ENCODE assay signal across 8 mouse cellular contexts in the genomic region with DNA sequence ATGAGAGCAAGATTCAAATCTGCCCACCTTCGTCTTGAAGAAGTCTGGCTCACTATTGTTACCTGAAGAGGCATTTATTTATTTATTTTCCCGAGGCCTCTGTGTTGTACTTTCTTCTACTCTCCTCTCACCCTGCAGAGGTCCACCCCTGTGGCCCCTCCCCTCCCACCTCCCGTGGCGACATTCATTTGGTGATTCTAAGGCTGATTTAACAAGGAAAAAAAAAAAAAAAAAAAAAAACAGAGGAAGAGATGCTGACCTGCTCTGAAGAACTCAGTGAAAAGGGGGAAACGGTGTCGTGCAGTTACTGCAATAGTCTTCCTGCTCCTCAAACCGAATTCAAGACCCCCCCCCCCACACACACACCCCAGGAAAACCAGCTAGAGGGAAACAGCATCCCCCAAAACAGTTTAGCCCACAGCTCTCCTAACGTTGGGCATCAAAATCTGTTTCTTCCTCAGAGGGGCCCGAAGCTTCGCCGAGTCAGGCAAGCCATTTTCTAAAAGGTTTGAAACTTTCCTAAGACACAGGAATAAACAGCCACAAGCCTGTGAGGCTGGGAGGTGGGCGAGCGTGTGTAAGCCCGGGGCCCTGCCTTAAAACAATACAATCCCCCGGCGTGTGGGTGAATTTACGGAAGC. TPM values are rescaled to one million over a fixed set of nuclear protein-coding genes. Genes with fewer than 3 reads are reported as not detected.
DNase-seq lines count a peak whose midpoint lies in the region; ATAC-seq and TF ChIP-seq lines count a peak whose summit lies in the region.

No protein-coding gene starts in this region.

- no peak for DNase-seq in kidney, postnatal 0 days (ENCODE audit: low spot score)
- no peak for DNase-seq in kidney, postnatal 14 days
- DNase-seq in brain, embryonic 14.5 days (ENCODE audit: low read depth), result peak; percentile 63
- no peak for DNase-seq in midbrain, postnatal 0 days (ENCODE audit: low spot score)
- no peak for DNase-seq in right cerebral cortex, adult 18-20 months
- DNase-seq in T-cell, adult 2 months (ENCODE audit: low spot score), result no peak
- DNase-seq in frontal cortex, postnatal 14 days (ENCODE audit: low spot score in 2 of 2), result no peak

- under 1% methylated on average over 17 of the region's 17 CpGs for WGBS in kidney, postnatal 0 days
- 2% methylated on average over 17 of the region's 17 CpGs for WGBS in hindbrain, embryonic 15.5 days
- WGBS in midbrain, postnatal 0 days, result 1% methylated on average over 17 of the region's 17 CpGs

- no peak overlapping the region for H3K9ac ChIP-seq in kidney, postnatal 0 days (ENCODE audit: low read depth, low read length)
- peak overlapping the region; percentile 86 for H3K9ac ChIP-seq in hindbrain, embryonic 15.5 days
- peak overlapping the region; percentile 84 for H3K9ac ChIP-seq in midbrain, postnatal 0 days (replicated peaks; ENCODE audit: low read length, poor library complexity, severe bottlenecking)

- H3K4me1 ChIP-seq in kidney, postnatal 0 days (replicated peaks; ENCODE audit: insufficient read depth, low read length), result peaks cover 9% of the 10 kb centered on the region
- peaks cover 17% of the 10 kb centered on the region for H3K4me1 ChIP-seq in hindbrain, embryonic 15.5 days (replicated peaks)
- 0 out of 2 replicates have a peak, but pooled peaks cover 4% of the 10 kb centered on the region for H3K4me1 ChIP-seq in midbrain, postnatal 0 days (ENCODE audit: insufficient read depth, low read length)

- no peaks in the 10 kb centered on the region for H3K9me3 ChIP-seq in kidney, postnatal 0 days (replicated peaks; ENCODE audit: low read length)
- no peaks in the 10 kb centered on the region for H3K9me3 ChIP-seq in hindbrain, embryonic 15.5 days
- H3K9me3 ChIP-seq in midbrain, postnatal 0 days (ENCODE audit: low read length), result no peaks in the 10 kb centered on the region

- TF ChIP-seq CTCF in kidney, postnatal 0 days (IDR thresholded peaks at IDR 0.05; ENCODE audit: low read depth), result no peak
- TF ChIP-seq CTCF in brain, embryonic 14.5 days (IDR thresholded peaks at IDR 0.05; ENCODE audit: borderline replicate concordance, extremely low read depth, insufficient read depth, insufficient read length), result no peak
- no peak for TF ChIP-seq CTCF in midbrain, postnatal 0 days (IDR thresholded peaks at IDR 0.05)

- H3K4me3 ChIP-seq in kidney, postnatal 0 days (replicated peaks; ENCODE audit: low read depth, low read length), result peak overlapping the region; percentile 58
- peak overlapping the region; percentile 76 for H3K4me3 ChIP-seq in hindbrain, embryonic 15.5 days
- H3K4me3 ChIP-seq in midbrain, postnatal 0 days (ENCODE audit: low read depth, low read length), result peak overlapping the region; percentile 84

- no peak overlapping the region for H3K27ac ChIP-seq in kidney, postnatal 0 days
- peak overlapping the region; percentile 96 for H3K27ac ChIP-seq in hindbrain, embryonic 15.5 days (replicated peaks)
- peak overlapping the region; percentile 93 for H3K27ac ChIP-seq in midbrain, postnatal 0 days (ENCODE audit: low read depth, low read length)

- peaks cover 52% of the 10 kb centered on the region for H3K27me3 ChIP-seq in kidney, postnatal 0 days (ENCODE audit: insufficient read depth, low read length)
- H3K27me3 ChIP-seq in hindbrain, embryonic 15.5 days, result 0 out of 2 replicates have a peak, but pooled peaks cover 3% of the 10 kb centered on the region
- 0 out of 2 replicates have a peak, but pooled peaks cover 3% of the 10 kb centered on the region for H3K27me3 ChIP-seq in midbrain, postnatal 0 days (ENCODE audit: insufficient read depth, low read length)

- H3K4me2 ChIP-seq in kidney, postnatal 0 days (ENCODE audit: low read length), result peak overlapping the region; percentile 95
- H3K4me2 ChIP-seq in hindbrain, embryonic 15.5 days, result peak overlapping the region; percentile 93
- H3K4me2 ChIP-seq in midbrain, postnatal 0 days (ENCODE audit: low read depth, low read length, poor library complexity, severe bottlenecking), result peak overlapping the region; percentile 99

- no peaks in the 10 kb centered on the region for H3K36me3 ChIP-seq in kidney, postnatal 0 days (ENCODE audit: insufficient read depth, low read length)
- no peaks in the 10 kb centered on the region for H3K36me3 ChIP-seq in hindbrain, embryonic 15.5 days
- no peaks in the 10 kb centered on the region for H3K36me3 ChIP-seq in midbrain, postnatal 0 days (ENCODE audit: insufficient read depth, low read length)

- no peak for TF ChIP-seq POLR2A in brain, embryonic 14.5 days (IDR thresholded peaks at IDR 0.05; ENCODE audit: borderline replicate concordance, extremely low read depth, insufficient read depth, insufficient read length, poor library complexity, severe bottlenecking)

- ATAC-seq in kidney, postnatal 0 days (replicated peaks; ENCODE audit: low FRiP score, low read depth), result no peak
- no peak for ATAC-seq in hindbrain, embryonic 15.5 days (ENCODE audit: low FRiP score, low read depth)
- no peak for ATAC-seq in midbrain, postnatal 0 days (ENCODE audit: low FRiP score)

RNA-seq across cellular contexts. Expression of gene A830031A19Rik, which starts 0.8 kb away (rescaled TPM):
- not detected in 2 replicates for polyA plus RNA-seq in kidney, postnatal 0 days (2015; fragmentation: Nextera tagmentation; extraction: Ambion mirVana)
- 0.15 and 0.16 TPM in 2 replicates for polyA plus RNA-seq in brain, embryonic 14.5 days (2012; rRNA removed)
- not detected in 2 replicates for polyA plus RNA-seq in hindbrain, embryonic 15.5 days (2015; fragmentation: Nextera tagmentation; extraction: Ambion mirVana)
- not detected in 2 replicates for total RNA-seq in midbrain, postnatal 0 days (2014; rRNA removed)
- polyA plus RNA-seq in midbrain, postnatal 0 days (2015; fragmentation: Nextera tagmentation; extraction: Ambion mirVana), result 0.38 TPM in 1 of 2 replicates, not detected in the other

RNA-seq across cellular contexts. Expression of gene Bcl11a, which starts 2.2 kb away (rescaled TPM):
- polyA plus RNA-seq in kidney, postnatal 0 days (2015; fragmentation: Nextera tagmentation; extraction: Ambion mirVana), result 0.95 and 1.3 TPM in 2 replicates
- polyA plus RNA-seq in brain, embryonic 14.5 days (2012; rRNA removed), result 70.1 and 88.6 TPM in 2 replicates
- 93.1 and 116 TPM in 2 replicates for polyA plus RNA-seq in hindbrain, embryonic 15.5 days (2015; fragmentation: Nextera tagmentation; extraction: Ambion mirVana)
- total RNA-seq in midbrain, postnatal 0 days (2014; rRNA removed), result 40.9 and 44.6 TPM in 2 replicates
- polyA plus RNA-seq in midbrain, postnatal 0 days (2015; fragmentation: Nextera tagmentation; extraction: Ambion mirVana), result 80.9 and 85.4 TPM in 2 replicates

Comparison
In these comparisons a context has a peak if more than half of its experiments do, and no peak if none do; other contexts are left out.
1. RNA of gene Bcl11a, which starts 2.2 kb away (polyA plus RNA-seq): 93.1 to 116 TPM in hindbrain, embryonic 15.5 days, 70.1 to 88.6 TPM in brain, embryonic 14.5 days and 80.9 to 85.4 TPM in midbrain, postnatal 0 days; 0.95 to 1.3 TPM in kidney, postnatal 0 days; every median in the first group is over 10 times any median in the second.
2. Peak in every context shown above with its lines, with median percentiles within 50 percentile points of each other: H3K4me2 ChIP-seq and H3K4me3 ChIP-seq.